Mouse (Mus musculus) E14TG2a.4 (cell line): ENCODE results near the gene Proca1.

Experiments used
- H3K27me3 ChIP-seq: 2 replicates; pipeline ENCODE4 v1.6.1; 2014; ENCODE audit warnings: low read length, control low read depth; ENCODE audit not compliant: insufficient read depth
- H3K36me3 ChIP-seq: 2 replicates; pipeline ENCODE4 v1.6.1; 2014; ENCODE audit warnings: low read length, control low read depth; ENCODE audit not compliant: insufficient read depth
- H3K4me1 ChIP-seq: replicated peaks from 2 replicates; pipeline ENCODE4 v1.6.1; 2014; ENCODE audit warnings: low read depth, low read length, control low read depth
- H3K4me3 ChIP-seq: replicated peaks from 2 replicates; pipeline ENCODE4 v1.5.1; 2014; ENCODE audit warnings: mild to moderate bottlenecking, low read length
- H3K9me3 ChIP-seq: 2 replicates; pipeline ENCODE4 v1.6.1; 2014; ENCODE audit warnings: low read length, control low read depth
- CTCF ChIP-seq: conservative IDR thresholded peaks from 2 replicates; pipeline ENCODE4 v1.5.1; 2014; ENCODE audit warnings: low read length
- NANOG ChIP-seq: IDR thresholded peaks from 2 replicates; pipeline ENCODE4 v1.6.1; 2014; ENCODE audit warnings: borderline replicate concordance, low read length, mixed read lengths
- POU5F1 ChIP-seq: IDR thresholded peaks from 2 replicates; pipeline ENCODE4 v1.6.1; 2014; ENCODE audit warnings: low read length, borderline replicate concordance

The Proca1 gene

DNA sequence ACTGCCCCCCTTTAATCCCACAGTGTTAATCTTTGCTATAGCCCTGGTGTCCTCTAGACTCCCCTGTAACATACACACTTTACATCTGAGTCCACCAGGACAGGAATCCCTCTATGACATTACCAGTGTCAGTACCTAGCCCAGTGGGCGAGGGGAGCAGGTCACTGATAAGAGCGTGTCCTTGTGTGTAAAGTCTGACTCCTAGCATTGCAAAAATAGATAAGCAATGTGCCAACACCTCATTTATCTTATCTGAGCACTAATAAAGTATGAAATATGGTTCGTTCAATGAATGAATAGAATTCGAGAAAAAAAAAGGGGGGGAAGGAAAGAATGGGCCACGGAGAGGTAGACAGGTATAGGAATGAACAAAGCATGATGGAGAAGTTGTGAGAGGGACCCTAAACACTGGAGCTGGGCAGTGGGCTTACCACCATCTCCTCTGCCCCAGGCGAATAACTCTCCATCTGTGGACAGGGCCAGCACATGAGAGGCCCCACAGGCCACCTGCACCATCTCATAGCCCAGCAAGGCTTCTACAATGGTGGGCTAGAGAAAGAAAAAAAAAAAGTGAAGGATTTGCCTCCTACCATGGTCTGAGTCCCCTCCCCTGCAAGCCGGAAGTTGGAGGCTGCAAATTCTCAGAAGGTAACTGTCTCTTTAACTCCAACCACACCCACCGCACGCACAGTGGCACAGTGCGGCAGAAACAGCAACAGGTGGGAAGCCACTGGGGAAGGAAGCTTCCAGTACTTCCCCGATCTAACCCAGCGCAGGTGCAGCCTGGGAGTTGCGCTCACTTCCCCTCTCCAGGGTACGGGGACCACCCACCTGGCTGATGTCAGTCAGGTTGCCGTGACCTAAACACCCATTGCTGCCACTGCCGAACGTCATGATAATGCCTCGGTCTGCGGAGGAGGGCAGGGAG is 24.4 kb upstream of the Proca1 start:
- Histone ChIP-seq H3K4me1 (peaks cover 80% of the 10 kb centered on the region), H3K9me3 (no peaks in the 10 kb centered on the region), H3K27me3 (no peaks in the 10 kb centered on the region), H3K4me3 (peak overlapping the region; percentile 35), H3K36me3 (peaks cover 25% of the 10 kb centered on the region)
- TF ChIP-seq POU5F1 (no peak), CTCF (no peak), NANOG (no peak)

DNA sequence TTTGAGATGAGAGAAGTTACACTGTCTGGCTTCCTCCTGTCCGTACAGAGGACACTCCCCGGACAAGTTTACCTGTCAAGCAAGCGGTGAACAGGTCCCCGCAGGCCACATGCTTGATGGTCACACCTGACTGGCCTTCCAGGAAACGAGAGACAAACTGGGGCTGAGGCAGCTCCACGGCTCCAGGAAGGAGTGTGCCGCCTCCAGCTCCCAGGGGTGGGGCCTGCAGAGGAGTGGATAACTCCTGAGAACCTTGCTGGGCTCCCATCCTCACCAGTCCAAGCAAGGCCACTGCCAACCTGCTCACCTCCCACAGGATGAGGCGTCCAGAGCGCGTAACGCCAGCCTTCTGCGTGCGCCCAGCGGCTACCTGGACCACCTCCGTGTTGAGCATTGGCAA is 22.9 kb upstream of the Proca1 start:
- TF ChIP-seq CTCF (no peak), NANOG (no peak), POU5F1 (no peak)
- peaks cover 25% of the 10 kb centered on the region for H3K36me3 ChIP-seq
- H3K4me3 ChIP-seq = peak overlapping the region; percentile 69
- no peaks in the 10 kb centered on the region for H3K9me3 ChIP-seq
- H3K27me3 ChIP-seq = no peaks in the 10 kb centered on the region
- peaks cover 90% of the 10 kb centered on the region for H3K4me1 ChIP-seq

DNA sequence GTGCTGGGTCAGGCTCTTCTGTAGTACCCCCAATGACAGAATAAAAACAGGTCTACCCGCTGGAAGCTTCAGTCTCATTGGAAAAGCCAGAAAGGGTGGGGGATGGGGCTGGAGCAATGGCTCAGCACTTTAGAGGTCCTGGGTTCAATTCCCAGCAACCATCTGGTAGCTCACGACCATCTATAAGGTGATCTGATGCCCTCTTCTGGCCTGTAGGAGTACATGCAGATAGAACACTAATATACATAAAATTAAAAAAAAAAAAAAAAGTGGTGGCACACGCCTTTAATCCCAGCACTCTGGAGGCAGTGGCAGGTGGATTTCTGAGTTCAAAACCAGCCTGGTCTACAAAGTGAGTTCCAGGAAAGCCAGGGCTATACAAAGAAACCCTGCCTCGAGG is 21.9 kb upstream of the Proca1 start:
- no peaks in the 10 kb centered on the region for H3K9me3 ChIP-seq
- no peaks in the 10 kb centered on the region for H3K27me3 ChIP-seq
- peak overlapping the region; percentile 69 for H3K4me3 ChIP-seq
- H3K4me1 ChIP-seq = peaks cover 89% of the 10 kb centered on the region
- no peak for TF ChIP-seq NANOG
- TF ChIP-seq CTCF = peak; percentile 30
- peaks cover 25% of the 10 kb centered on the region for H3K36me3 ChIP-seq

DNA sequence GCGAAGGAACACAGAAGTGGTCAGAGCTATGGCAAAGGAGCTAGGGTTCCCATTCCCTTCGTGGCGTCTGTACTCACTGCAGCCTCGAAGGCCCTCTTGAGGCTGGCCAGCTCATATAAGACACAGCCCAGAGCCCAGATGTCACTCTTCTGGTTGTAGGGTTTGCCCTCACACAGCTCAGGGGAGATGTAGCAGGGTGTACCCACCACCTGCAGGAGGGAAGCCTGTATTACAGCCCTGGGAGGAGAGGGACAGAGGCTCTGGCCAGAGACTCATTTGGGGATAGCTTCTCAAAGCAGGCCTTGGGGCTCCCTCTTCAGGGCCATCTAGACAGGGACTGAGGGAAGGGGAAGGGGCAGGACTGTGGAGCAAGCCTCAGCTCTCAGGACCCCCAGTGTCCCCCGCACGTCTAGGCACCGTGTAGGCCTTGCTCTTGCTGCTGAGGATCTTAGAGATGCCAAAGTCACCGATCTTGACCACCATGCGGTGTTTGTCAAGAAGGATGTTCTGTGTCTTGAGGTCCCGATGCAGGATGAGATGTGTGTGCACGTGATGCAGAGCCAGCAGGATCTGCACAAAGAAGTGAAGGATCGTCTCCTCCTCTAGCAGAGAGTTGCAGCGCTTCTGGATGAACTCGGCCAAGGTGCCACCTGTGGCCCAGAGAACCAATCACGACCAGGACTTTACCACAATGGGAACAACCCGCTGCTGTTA is 21.0 kb upstream of the Proca1 start:
- TF ChIP-seq CTCF (peak; percentile 28), NANOG (no peak)
- Histone ChIP-seq H3K27me3 (no peaks in the 10 kb centered on the region), H3K4me1 (peaks cover 86% of the 10 kb centered on the region), H3K4me3 (peak overlapping the region; percentile 35), H3K36me3 (peaks cover 24% of the 10 kb centered on the region), H3K9me3 (no peaks in the 10 kb centered on the region)

DNA sequence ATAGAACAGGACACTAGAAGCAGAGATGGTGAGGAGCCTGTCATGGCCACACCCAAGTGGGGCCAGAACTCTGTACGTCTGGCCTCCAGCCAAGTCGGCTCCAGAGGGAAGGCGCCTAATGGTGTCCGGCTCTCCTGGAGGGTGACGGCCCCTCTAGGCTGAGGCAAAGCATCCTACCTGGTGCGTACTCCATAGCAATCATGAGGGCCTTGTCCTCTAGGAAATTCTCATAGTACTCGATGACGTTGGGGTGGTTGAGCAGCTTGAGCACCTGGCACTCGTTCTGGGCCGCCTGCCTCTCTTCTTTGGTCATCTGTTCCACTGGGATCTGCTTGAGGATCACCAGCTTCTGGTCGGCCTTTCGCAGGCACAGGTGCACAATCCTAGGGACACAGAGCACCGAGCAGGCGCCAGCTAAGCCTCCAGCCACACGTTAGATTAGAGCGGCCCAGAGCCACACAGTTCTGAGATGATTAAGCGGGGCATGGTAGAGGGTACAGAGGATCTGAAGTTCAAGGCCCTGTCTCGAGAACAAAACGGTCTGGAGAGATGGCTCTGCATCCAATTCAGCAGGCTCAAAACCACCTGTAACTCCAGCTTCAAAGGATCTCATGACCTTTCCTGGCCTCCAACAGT is 20.3 kb upstream of the Proca1 start:
- peaks cover 85% of the 10 kb centered on the region for H3K4me1 ChIP-seq
- H3K27me3 ChIP-seq = no peaks in the 10 kb centered on the region
- H3K9me3 ChIP-seq = no peaks in the 10 kb centered on the region
- TF ChIP-seq NANOG (no peak), POU5F1 (no peak), CTCF (no peak)
- H3K36me3 ChIP-seq = peaks cover 17% of the 10 kb centered on the region
- peak overlapping the region; percentile 35 for H3K4me3 ChIP-seq

DNA sequence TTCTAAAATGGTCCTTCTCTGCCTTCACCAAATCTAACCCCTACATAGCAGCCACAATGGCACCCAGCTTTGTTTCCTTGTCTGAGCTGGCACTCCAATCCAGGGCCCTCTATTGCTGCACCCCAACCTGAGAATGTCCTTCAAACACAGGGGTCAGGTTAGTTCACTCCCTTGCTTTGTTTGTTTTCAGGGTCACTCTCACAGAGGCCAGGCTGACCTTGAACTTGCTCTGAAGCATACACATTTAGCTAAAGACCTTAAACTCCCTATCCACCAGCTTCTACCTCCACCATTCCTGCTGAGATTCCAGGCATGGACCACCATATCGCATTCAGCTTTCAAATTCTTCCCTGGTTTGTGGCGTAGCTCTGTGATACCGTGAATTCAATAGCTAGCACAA is 18.7 kb upstream of the Proca1 start:
- no peak overlapping the region for H3K4me3 ChIP-seq
- H3K27me3 ChIP-seq = no peaks in the 10 kb centered on the region
- H3K9me3 ChIP-seq = no peaks in the 10 kb centered on the region
- peaks cover 69% of the 10 kb centered on the region for H3K4me1 ChIP-seq
- H3K36me3 ChIP-seq = peaks cover 19% of the 10 kb centered on the region
- TF ChIP-seq CTCF (no peak), POU5F1 (no peak), NANOG (no peak)

DNA sequence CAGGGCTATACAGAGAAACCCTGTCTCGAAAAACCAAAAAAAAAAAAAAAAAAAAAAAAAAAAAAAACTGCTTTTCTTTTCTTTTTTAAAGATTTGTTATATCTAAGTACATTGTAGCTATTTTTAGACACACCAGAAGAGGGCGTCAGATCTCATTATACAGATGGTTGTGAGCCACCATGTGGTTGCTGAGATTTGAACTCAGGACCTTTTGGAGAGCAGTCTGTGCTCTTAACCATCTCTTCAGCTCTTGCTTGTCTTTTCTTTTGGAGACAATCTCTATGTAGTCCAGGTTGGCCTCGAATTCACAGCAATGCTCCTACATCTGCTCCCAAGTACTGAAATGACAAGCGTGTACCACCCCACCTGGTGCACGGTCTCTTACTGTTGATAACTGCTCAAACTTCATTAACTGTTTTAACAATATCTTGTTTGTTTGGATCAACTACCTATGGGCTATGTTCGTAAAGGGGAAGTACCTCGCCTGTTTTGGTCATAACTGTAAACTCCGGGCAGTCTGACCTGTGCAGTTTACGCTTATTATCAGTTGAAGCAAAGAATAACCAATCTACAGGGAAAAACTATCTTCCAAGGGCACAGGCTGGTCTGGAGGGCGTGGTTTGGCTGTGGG is 17.3 kb upstream of the Proca1 start:
- peaks cover 33% of the 10 kb centered on the region for H3K36me3 ChIP-seq
- no peaks in the 10 kb centered on the region for H3K9me3 ChIP-seq
- peak overlapping the region; percentile 99 for H3K4me3 ChIP-seq
- peaks cover 70% of the 10 kb centered on the region for H3K4me1 ChIP-seq
- TF ChIP-seq POU5F1 = no peak
- no peak for TF ChIP-seq NANOG
- 0 out of 2 replicates have a peak, but pooled peaks have one; percentile 6 for TF ChIP-seq CTCF
- no peaks in the 10 kb centered on the region for H3K27me3 ChIP-seq

DNA sequence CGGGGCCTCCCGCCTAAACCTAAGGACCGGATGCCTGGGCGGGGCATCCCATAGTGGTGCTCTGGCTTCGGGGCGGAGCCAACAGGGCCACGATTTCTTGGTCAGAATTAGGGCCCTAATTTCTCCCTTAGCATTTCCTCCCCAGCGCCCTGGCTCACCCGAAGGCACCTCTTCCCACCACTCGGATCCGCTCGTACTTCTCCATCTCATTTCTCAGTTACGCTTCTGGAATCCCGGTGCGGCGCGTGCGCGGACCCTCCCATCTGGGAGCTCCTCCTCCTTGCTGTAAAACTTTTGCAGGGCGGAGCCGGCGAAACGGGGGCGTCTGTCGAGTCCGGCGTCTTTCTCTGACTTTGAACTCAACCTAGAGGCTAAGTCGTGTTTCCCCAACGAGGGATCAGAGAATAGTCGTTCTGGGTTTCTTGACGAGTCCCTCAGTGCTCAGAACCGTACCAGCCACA is 16.8 kb upstream of the Proca1 start, which contains the start of the genes Nek8 and Tlcd1:
Gene Nek8 (minus strand): TSS at position 274 of the 461 bp plus-strand sequence.
Gene Tlcd1 (plus strand): TSS at position 310 of the 461 bp plus-strand sequence.
- peak within 1 kb of the TSS; percentile 99 for H3K4me3 ChIP-seq
- H3K9me3 ChIP-seq = no peaks in the 10 kb centered on the region
- no peak for TF ChIP-seq CTCF
- TF ChIP-seq NANOG = no peak
- no peak for TF ChIP-seq POU5F1
- H3K4me1 ChIP-seq = peaks cover 71% of the 10 kb centered on the region
- peaks cover 39% of the 10 kb centered on the region for H3K36me3 ChIP-seq
- H3K27me3 ChIP-seq = no peaks in the 10 kb centered on the region
